Mouse (Mus musculus): ENCODE results near the gene Krtap24-1.

Gene Krtap24-1

GRCm38 (mm10) chr16:88563045-88563913 is 48.8 kb downstream of the Krtap24-1 start, which contains the start of gene Cldn8:
Gene Cldn8, minus strand, starts transcription at chr16:88563183.
- DNase-seq, result no peak

GRCm38 (mm10) chr16:88561617-88562164 is 50.4 kb downstream of the Krtap24-1 start:
- DNase-seq, result no peak

All from spleen, adult 18-20 months (tissue).